Mouse (Mus musculus) kidney, postnatal 0 days (tissue): ENCODE data around the gene B630019K06Rik. TPM values are rescaled to one million over a fixed set of nuclear protein-coding genes. Genes with fewer than 3 reads are reported as not detected.
A peak's percentile ranks its signal among the peaks of the same experiment; 100 is the strongest.

ENCODE experiments used
- ATAC-seq: fragments of 200-750 bp; cut with Nextera tagmentation; replicated peaks from 2 replicates; pipeline ENCODE4 v1.8.0; 2017; ENCODE audit warnings: low read depth, moderate number of reproducible peaks, moderate TSS enrichment, moderate library complexity; ENCODE audit not compliant: low FRiP score
- DNase-seq: peaks from one replicate; pipeline ENCODE4 v3.0.0-alpha.2; 2016; ENCODE audit warnings: low spot score
- H3K27ac ChIP-seq: fragments of 300-500 bp; sonication (generic); 2 replicates; pipeline ENCODE4 v1.5.1; 2014; ENCODE audit warnings: mild to moderate bottlenecking
- H3K27me3 ChIP-seq: fragments of 300-500 bp; sonication (generic); 2 replicates; pipeline ENCODE4 v1.6.1; 2014; ENCODE audit warnings: low read length, mixed read lengths; ENCODE audit not compliant: insufficient read depth
- H3K36me3 ChIP-seq: fragments of 300-500 bp; sonication (generic); 2 replicates; pipeline ENCODE4 v1.6.1; 2014; ENCODE audit warnings: low read length, mixed read lengths; ENCODE audit not compliant: insufficient read depth
- H3K4me1 ChIP-seq: fragments of 300-500 bp; sonication (generic); replicated peaks from 2 replicates; pipeline ENCODE4 v1.6.1; 2014; ENCODE audit warnings: antibody characterized with exemption, low read length, mixed read lengths; ENCODE audit not compliant: insufficient read depth
- H3K4me2 ChIP-seq: fragments of 300-500 bp; sonication (generic); 2 replicates; pipeline ENCODE4 v1.6.1; 2014; ENCODE audit warnings: mild to moderate bottlenecking, low read length, moderate library complexity, mixed read lengths
- H3K4me3 ChIP-seq: fragments of 300-500 bp; sonication (generic); replicated peaks from 2 replicates; pipeline ENCODE4 v1.5.1; 2014; ENCODE audit warnings: low read depth, low read length
- H3K9ac ChIP-seq: fragments of 300-500 bp; sonication (generic); 2 replicates; pipeline ENCODE4 v1.6.1; 2014; ENCODE audit warnings: low read depth, low read length
- H3K9me3 ChIP-seq: fragments of 300-500 bp; sonication (generic); replicated peaks from 2 replicates; pipeline ENCODE4 v1.6.1; 2016; ENCODE audit warnings: low read length, inconsistent platforms, mixed read lengths
- CTCF ChIP-seq: IDR thresholded peaks from 2 replicates; pipeline ENCODE4 v1.5.1; 2016; ENCODE audit warnings: antibody characterized with exemption, low read depth, mild to moderate bottlenecking, moderate library complexity
- WGBS: fragments of 180-500 bp; shearing (Covaris S2); extraction: QIAGEN DNeasy Blood & Tissue Kit; methylation state at CpG from one replicate; pipeline ENCODE4 v1.1.7; 2014; 5-methylcytosine and 5-hydroxymethylcytosine counted together
- polyA plus RNA-seq: library from polyadenylated mRNA; unstranded; fragments of >200 nt; fragmentation: Nextera tagmentation; extraction: Ambion mirVana; gene quantifications from 2 replicates; pipeline ENCODE4 v1.2.1, GENCODE M21; 2015

B630019K06Rik gene
- polyA plus RNA-seq, 1 experiment from 2014 or later: 4.9 TPM

- 46% methylated on average over 4 of the region's 4 CpGs for WGBS
- no peak overlapping the region for H3K4me3 ChIP-seq
- H3K9me3 ChIP-seq: no peaks in the 10 kb centered on the region
- no peaks in the 10 kb centered on the region for H3K27me3 ChIP-seq
- H3K9ac ChIP-seq: no peak overlapping the region
- no peak for ATAC-seq
- DNase-seq: peak; percentile 1
- H3K4me2 ChIP-seq: no peak overlapping the region
- no peaks in the 10 kb centered on the region for H3K36me3 ChIP-seq
- no peak for TF ChIP-seq CTCF
- H3K4me1 ChIP-seq: no peaks in the 10 kb centered on the region
- no peak overlapping the region for H3K27ac ChIP-seq
These were observed 35.1 kb downstream of the B630019K06Rik start for GRCm38 (mm10) chrX:8927308-8927707.

- H3K4me2 ChIP-seq: no peak overlapping the region
- TF ChIP-seq CTCF: no peak
- H3K27me3 ChIP-seq: no peaks in the 10 kb centered on the region
- DNase-seq: no peak
- H3K27ac ChIP-seq: no peak overlapping the region
- ATAC-seq: no peak
- WGBS: 73% methylated on average over 8 of the region's 8 CpGs
- H3K9me3 ChIP-seq: no peaks in the 10 kb centered on the region
- no peak overlapping the region for H3K9ac ChIP-seq
- H3K36me3 ChIP-seq: no peaks in the 10 kb centered on the region
- no peak overlapping the region for H3K4me3 ChIP-seq
- no peaks in the 10 kb centered on the region for H3K4me1 ChIP-seq
These were observed 51.9 kb downstream of the B630019K06Rik start for GRCm38 (mm10) chrX:8944041-8944440.

Other genes starting within 250 kb of the B630019K06Rik start
- not detected in 2 replicates for gene Ssxb8, start 201.5 kb upstream of the B630019K06Rik start, polyA plus RNA-seq
- gene Ssx9, start 143.9 kb upstream of the B630019K06Rik start, polyA plus RNA-seq: not detected in 2 replicates
- gene Ssxb5, start 88.7 kb upstream of the B630019K06Rik start, polyA plus RNA-seq: not detected in 2 replicates
- gene Gm6592, start 48.4 kb upstream of the B630019K06Rik start, polyA plus RNA-seq: not detected in 2 replicates
- gene Gm5751, start 18.1 kb upstream of the B630019K06Rik start, polyA plus RNA-seq: not detected in 2 replicates
- not detected in 2 replicates for gene Fthl17b, start 70.6 kb downstream of the B630019K06Rik start, polyA plus RNA-seq
- not detected in 2 replicates for gene Fthl17c, start 84.2 kb downstream of the B630019K06Rik start, polyA plus RNA-seq
- not detected in 2 replicates for gene Fthl17d, start 94.4 kb downstream of the B630019K06Rik start, polyA plus RNA-seq
- not detected in 2 replicates for gene Fthl17e, start 141.1 kb downstream of the B630019K06Rik start, polyA plus RNA-seq
- not detected in 2 replicates for gene Fthl17f, start 170.6 kb downstream of the B630019K06Rik start, polyA plus RNA-seq
- not detected in 2 replicates for gene 4930402K13Rik, start 212.2 kb downstream of the B630019K06Rik start, polyA plus RNA-seq